Mouse (Mus musculus) E14TG2a.4 (cell line): Measurements from ENCODE around the gene Pkm.

ENCODE experiments used
- CTCF ChIP-seq: conservative IDR thresholded peaks from 2 replicates; pipeline ENCODE4 v1.5.1; 2014; ENCODE audit warnings: low read length
- NANOG ChIP-seq: IDR thresholded peaks from 2 replicates; pipeline ENCODE4 v1.6.1; 2014; ENCODE audit warnings: borderline replicate concordance, low read length, mixed read lengths

DNA sequence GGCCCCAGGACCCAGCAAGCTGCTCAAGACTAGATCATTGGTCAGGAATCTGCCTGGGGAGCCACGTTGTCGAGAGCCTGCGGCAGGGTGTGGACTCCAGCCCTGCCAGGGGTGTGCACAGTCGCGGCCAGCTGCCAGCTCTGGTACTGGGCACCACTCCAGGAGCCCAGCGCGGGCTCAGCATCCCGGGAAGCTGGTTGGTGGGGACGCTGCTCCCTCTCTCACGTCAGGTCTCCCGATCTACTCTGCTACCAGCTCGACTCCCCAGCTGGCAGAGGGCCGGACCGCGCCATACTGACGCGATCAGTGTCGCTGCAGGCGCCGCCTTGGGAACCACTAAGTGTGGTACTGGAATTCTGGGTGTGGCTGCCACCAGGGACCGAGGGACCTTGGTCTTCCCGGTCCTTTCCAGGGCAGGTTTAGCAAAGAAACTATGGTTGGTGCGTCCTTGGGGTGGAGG lies 35.5 kb downstream of the Pkm start:
- TF ChIP-seq CTCF (no peak), NANOG (no peak)
